Mouse (Mus musculus) E14TG2a.4 (cell line): ENCODE data around the gene Foxi1.
A peak's percentile ranks its signal among the peaks of the same experiment; 100 is the strongest.
"Not testable (repeated sequence)": the region's sequence is repeated elsewhere in the genome, so short reads cannot be mapped to it uniquely, and the experiment has no call there.

Experiments used
- H3K27me3 ChIP-seq: 2 replicates; pipeline ENCODE4 v1.6.1; 2014; ENCODE audit warnings: low read length, control low read depth; ENCODE audit not compliant: insufficient read depth
- H3K36me3 ChIP-seq: 2 replicates; pipeline ENCODE4 v1.6.1; 2014; ENCODE audit warnings: low read length, control low read depth; ENCODE audit not compliant: insufficient read depth
- H3K4me1 ChIP-seq: replicated peaks from 2 replicates; pipeline ENCODE4 v1.6.1; 2014; ENCODE audit warnings: low read depth, low read length, control low read depth
- H3K4me3 ChIP-seq: replicated peaks from 2 replicates; pipeline ENCODE4 v1.5.1; 2014; ENCODE audit warnings: mild to moderate bottlenecking, low read length
- H3K9me3 ChIP-seq: 2 replicates; pipeline ENCODE4 v1.6.1; 2014; ENCODE audit warnings: low read length, control low read depth
- CTCF ChIP-seq: conservative IDR thresholded peaks from 2 replicates; pipeline ENCODE4 v1.5.1; 2014; ENCODE audit warnings: low read length
- NANOG ChIP-seq: IDR thresholded peaks from 2 replicates; pipeline ENCODE4 v1.6.1; 2014; ENCODE audit warnings: borderline replicate concordance, low read length, mixed read lengths
- POU5F1 ChIP-seq: IDR thresholded peaks from 2 replicates; pipeline ENCODE4 v1.6.1; 2014; ENCODE audit warnings: low read length, borderline replicate concordance

The Foxi1 gene

DNA sequence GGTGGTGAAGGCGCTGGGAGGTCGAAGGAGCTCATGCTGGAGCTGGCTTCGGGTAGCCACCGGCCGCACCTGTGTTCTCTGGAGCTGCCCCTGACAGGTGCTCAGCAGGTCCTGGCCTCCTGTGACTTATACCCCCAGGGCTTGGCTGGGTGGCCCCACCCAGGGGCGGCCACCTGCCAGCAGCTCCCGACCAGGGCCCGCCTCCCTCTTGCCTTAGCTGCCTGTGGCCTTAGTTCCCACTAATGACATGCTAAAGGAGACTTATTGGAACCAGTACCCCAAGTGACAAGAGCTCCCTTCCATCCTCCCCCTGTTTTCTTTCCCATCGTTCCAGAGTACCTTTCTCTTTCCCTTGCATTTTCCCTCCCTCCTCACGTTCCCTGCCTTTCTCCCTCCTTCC lies at the start of gene Foxi1:
Gene Foxi1 (minus strand): TSS at position 101 of the 400 bp plus-strand sequence.
- Histone ChIP-seq H3K36me3 (no peaks in the 10 kb centered on the region), H3K9me3 (no peaks in the 10 kb centered on the region), H3K27me3 (peaks cover 33% of the 10 kb centered on the region), H3K4me3 (no peak within 1 kb of the TSS), H3K4me1 (peaks cover 11% of the 10 kb centered on the region; the same call in 1 of the 2 replicates)
- no peak for TF ChIP-seq NANOG
- no peak for TF ChIP-seq CTCF
- TF ChIP-seq POU5F1 = no peak

DNA sequence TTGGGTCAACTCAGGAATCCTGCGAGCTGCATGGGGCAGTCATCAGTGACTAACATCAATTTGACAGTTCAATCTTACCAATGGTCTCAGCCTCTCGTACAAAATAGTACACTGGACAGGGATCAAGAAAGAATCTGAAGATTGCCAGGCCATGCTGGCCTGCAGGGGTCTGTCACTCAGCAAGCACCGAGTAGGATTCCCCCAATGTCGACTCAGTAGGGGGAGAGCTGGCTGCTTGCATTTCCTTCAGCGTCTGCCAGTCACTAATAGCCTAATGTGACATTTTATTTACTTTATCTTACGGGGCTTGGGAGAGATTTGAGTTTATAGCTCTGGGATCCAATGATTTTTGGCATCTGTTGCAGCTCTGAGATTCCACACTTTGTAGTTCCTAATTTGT lies 35.1 kb upstream of the Foxi1 start:
- Histone ChIP-seq H3K4me3 (no peak overlapping the region), H3K4me1 (no peaks in the 10 kb centered on the region), H3K9me3 (no peaks in the 10 kb centered on the region), H3K27me3 (peaks cover 12% of the 10 kb centered on the region), H3K36me3 (no peaks in the 10 kb centered on the region)
- no peak for TF ChIP-seq POU5F1
- no peak for TF ChIP-seq CTCF
- no peak for TF ChIP-seq NANOG

DNA sequence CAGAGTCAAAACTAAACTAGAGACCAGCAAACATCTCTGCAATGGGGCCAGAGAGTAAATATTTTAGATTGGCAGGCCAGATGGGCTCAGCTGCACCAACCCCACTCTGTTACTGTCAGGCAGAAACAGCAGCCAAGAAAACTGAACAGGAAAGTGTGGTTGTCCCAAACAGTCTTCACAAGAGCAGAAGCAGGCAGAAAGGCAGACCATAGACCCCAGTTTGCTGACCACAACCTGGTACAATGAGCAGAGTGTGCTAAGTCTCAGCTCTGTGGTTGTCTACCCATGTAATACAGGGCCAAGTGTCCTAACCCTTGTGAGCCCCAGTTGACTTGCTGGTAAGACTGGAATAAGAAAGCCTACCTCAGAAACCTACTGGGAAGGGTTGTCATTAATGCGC lies 32.4 kb upstream of the Foxi1 start:
- peaks cover 20% of the 10 kb centered on the region for H3K27me3 ChIP-seq
- TF ChIP-seq NANOG (no peak), CTCF (no peak), POU5F1 (no peak)
- no peaks in the 10 kb centered on the region for H3K4me1 ChIP-seq
- no peaks in the 10 kb centered on the region for H3K9me3 ChIP-seq
- H3K36me3 ChIP-seq = no peaks in the 10 kb centered on the region
- no peak overlapping the region for H3K4me3 ChIP-seq

DNA sequence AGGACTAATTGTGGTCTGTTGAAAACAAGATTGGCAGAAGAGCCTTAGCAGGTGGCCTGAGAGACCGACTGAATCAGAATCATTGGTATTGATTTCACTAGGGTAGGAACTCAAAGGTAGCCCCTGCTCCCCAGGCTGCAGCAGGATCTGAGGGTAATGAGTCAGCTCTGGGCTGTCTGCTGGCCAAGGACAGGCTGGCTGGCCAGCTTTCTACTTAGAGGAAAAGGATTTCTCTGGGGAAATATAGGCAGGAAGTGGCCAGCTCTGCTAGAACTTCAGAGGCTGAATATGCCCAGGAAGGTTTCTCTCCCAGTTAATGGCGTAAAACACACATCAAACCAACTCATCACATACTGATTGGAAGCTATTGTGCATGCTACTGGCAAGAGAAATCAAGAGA lies 31.8 kb upstream of the Foxi1 start:
- Histone ChIP-seq H3K9me3 (no peaks in the 10 kb centered on the region), H3K27me3 (peaks cover 20% of the 10 kb centered on the region), H3K4me1 (no peaks in the 10 kb centered on the region), H3K36me3 (no peaks in the 10 kb centered on the region), H3K4me3 (no peak overlapping the region)
- TF ChIP-seq POU5F1 (no peak), CTCF (no peak), NANOG (no peak)

DNA sequence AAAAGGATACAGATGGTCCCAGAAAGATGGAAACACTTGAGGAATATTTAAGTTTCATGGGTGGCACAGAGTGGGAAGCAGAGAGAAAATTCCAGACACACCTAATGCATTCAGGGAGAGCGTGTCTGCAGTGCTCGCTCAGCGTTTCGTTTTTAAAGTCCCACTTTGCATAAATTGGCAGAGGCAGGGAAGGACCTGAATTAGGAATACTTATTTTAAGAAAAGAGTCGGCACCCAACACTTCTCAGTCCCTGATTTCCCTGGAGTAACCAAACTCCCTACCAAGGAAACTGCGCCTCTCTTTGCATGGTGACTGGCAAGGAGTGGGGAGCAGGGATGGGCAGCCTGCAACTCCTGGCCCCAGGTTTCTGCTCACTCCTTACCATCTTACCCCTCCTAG lies 29.0 kb upstream of the Foxi1 start:
- Histone ChIP-seq H3K4me3 (no peak overlapping the region), H3K9me3 (no peaks in the 10 kb centered on the region), H3K36me3 (no peaks in the 10 kb centered on the region), H3K27me3 (peaks cover 39% of the 10 kb centered on the region), H3K4me1 (no peaks in the 10 kb centered on the region)
- TF ChIP-seq POU5F1 (no peak), NANOG (no peak), CTCF (no peak)

DNA sequence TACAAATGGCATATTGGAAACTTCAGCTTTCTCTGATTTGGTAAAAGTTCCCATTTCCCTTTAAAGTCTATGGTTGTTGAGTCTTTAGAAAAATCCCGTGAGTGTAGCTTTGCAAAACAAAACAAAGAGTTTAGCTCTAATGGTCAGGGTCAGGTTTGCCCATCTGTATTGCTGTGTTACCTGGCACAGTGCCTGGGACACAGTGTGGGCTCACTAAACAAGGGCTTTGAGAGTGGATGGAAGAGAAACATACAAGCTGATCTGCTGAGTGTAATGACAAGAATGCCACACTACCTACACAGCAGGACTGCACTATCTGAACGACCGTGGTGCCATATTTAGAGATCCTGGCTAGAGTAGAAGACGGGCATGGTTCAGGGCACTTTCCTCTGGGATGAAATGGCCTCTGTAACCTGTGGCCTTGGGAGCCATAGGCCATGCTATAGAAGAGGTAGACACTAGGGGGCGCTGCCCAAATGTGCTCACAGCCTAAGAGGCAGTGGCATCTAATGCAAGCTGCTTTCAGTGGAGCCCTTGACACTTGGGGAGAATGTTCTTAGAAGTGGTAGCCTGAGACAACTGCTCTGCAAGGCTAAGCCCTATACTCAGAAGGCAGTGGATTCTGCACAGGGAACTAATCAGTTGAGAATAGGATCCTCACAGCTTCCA lies 28.3 kb upstream of the Foxi1 start:
- no peaks in the 10 kb centered on the region for H3K9me3 ChIP-seq

GRCm38 (mm10) chr11:34228758-34229364 lies 21.0 kb upstream of the Foxi1 start:
- Histone ChIP-seq H3K9me3 (no peaks in the 10 kb centered on the region), H3K4me1 (peaks cover 31% of the 10 kb centered on the region), H3K36me3 (no peaks in the 10 kb centered on the region), H3K4me3 (peak overlapping the region; percentile 32), H3K27me3 (peaks cover 21% of the 10 kb centered on the region)
- TF ChIP-seq CTCF (peak; percentile 75), POU5F1 (no peak)

More for the DNA sequence above, 28.3 kb upstream of the Foxi1 start:
- Histone ChIP-seq H3K4me1 (no peaks in the 10 kb centered on the region), H3K36me3 (no peaks in the 10 kb centered on the region), H3K4me3 (no peak overlapping the region), H3K27me3 (peaks cover 42% of the 10 kb centered on the region)
- no peak for TF ChIP-seq NANOG
- TF ChIP-seq POU5F1 = no peak
- TF ChIP-seq CTCF = peak; percentile 79

DNA sequence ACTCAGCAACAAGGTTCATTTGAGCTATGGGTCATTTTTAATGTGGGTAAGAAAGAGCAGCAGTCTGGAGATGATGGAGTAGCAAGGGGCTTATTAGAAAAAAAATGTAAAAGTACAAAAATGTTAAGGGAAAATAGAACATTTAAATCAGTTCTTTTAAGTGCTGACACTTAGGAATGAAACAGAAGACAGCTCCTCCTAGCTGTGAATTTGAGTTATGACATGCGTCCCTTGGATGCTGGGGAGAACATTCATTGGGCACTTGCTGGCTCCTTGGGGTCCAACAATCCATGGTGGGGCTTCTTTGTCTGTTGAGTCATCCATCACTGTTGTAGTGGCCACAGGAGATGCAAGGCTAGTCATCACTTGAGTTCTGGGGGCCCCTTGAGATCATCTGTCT lies 19.3 kb upstream of the Foxi1 start:
- Histone ChIP-seq H3K9me3 (no peaks in the 10 kb centered on the region), H3K36me3 (no peaks in the 10 kb centered on the region), H3K4me1 (peaks cover 31% of the 10 kb centered on the region), H3K4me3 (no peak overlapping the region), H3K27me3 (0 out of 2 replicates have a peak, but pooled peaks cover 5% of the 10 kb centered on the region)
- TF ChIP-seq NANOG (no peak), CTCF (peak; percentile 90)

DNA sequence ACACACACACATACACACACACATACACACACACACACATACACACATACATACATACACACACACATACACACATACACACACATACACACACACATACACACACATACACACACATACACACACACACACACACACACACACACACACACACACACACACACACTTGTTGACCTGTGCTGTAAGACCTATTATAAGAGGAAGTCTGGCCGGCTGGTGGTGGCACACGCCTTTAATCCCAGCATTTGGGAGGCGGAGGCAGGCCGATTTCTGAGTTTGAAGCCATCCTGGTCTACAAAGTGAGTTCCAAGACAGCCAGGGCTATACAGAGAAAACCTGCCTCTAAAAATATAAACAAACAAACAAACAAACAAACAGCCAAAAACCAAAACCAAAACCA lies 12.7 kb upstream of the Foxi1 start:
- H3K4me3 ChIP-seq, H3K27me3 ChIP-seq, H3K36me3 ChIP-seq, H3K9me3 ChIP-seq, H3K4me1 ChIP-seq: not testable (repeated sequence)

- H3K4me3 ChIP-seq = no peak overlapping the region
- H3K27me3 ChIP-seq = peaks cover 6% of the 10 kb centered on the region; the same call in 1 of the 2 replicates
- TF ChIP-seq CTCF (peak; percentile 59), NANOG (no peak), POU5F1 (no peak)
- H3K4me1 ChIP-seq = no peaks in the 10 kb centered on the region
- no peaks in the 10 kb centered on the region for H3K9me3 ChIP-seq
- H3K36me3 ChIP-seq = no peaks in the 10 kb centered on the region
Observed at GRCm38 (mm10) chr11:34212853-34213252, 5.0 kb upstream of the Foxi1 start.
